Mouse (Mus musculus): ENCODE results near the gene Vmn1r44.
"Not testable (repeated sequence)": the region's sequence is repeated elsewhere in the genome, so short reads cannot be mapped to it uniquely, and the experiment has no call there.

The Vmn1r44 gene

GRCm38 (mm10) chr6:89883360-89883759 lies at the start of gene Vmn1r44:
Gene Vmn1r44, plus strand, starts transcription at chr6:89883660.
- no peak for DNase-seq (ENCODE audit: low spot score)

GRCm38 (mm10) chr6:89857552-89857951 lies 25.9 kb upstream of the Vmn1r44 start:
- DNase-seq (ENCODE audit: low spot score): no peak

GRCm38 (mm10) chr6:89859839-89860238 lies 23.6 kb upstream of the Vmn1r44 start:
- no peak for DNase-seq (ENCODE audit: low spot score)

GRCm38 (mm10) chr6:89863792-89864191 lies 19.7 kb upstream of the Vmn1r44 start:
- no peak for DNase-seq (ENCODE audit: low spot score)

GRCm38 (mm10) chr6:89867276-89867675 lies 16.2 kb upstream of the Vmn1r44 start:
- DNase-seq (ENCODE audit: low spot score): no peak

- DNase-seq (ENCODE audit: low spot score): no peak
Observed at GRCm38 (mm10) chr6:89867976-89868375, 15.5 kb upstream of the Vmn1r44 start.

- DNase-seq (ENCODE audit: low spot score): not testable (repeated sequence)
Observed at GRCm38 (mm10) chr6:89876313-89876712, 7.1 kb upstream of the Vmn1r44 start, which contains the start of the genes Vmn1r42 and Vmn1r43. Gene Vmn1r42, minus strand, starts transcription at chr6:89876413. Gene Vmn1r43, minus strand, starts transcription at chr6:89876413.

- DNase-seq (ENCODE audit: low spot score): no peak
Observed at GRCm38 (mm10) chr6:89876963-89877362, 6.5 kb upstream of the Vmn1r44 start.

- no peak for DNase-seq (ENCODE audit: low spot score)
Observed at GRCm38 (mm10) chr6:89880867-89881266, 2.6 kb upstream of the Vmn1r44 start.

GRCm38 (mm10) chr6:89883812-89884211 lies 352 bp downstream of the Vmn1r44 start:
- DNase-seq (ENCODE audit: low spot score): no peak

GRCm38 (mm10) chr6:89940498-89940897 lies 57.0 kb downstream of the Vmn1r44 start, which contains the start of gene Vmn1r45:
Gene Vmn1r45, minus strand, starts transcription at chr6:89940598.
- not testable (repeated sequence) for DNase-seq (ENCODE audit: low spot score)

- DNase-seq (ENCODE audit: low spot score): no peak
Observed at GRCm38 (mm10) chr6:89940926-89941325, 57.5 kb downstream of the Vmn1r44 start.
